Mouse (Mus musculus): ENCODE measurements at regions not wholly inside any gene's neighbourhood (a gene's known extent, or its start where the extent isn't known, plus 50 kb on each side); places are given as distances from the start of the nearest gene placed in this dataset.

GRCm38 (mm10) chr17:85932360-85933132 is 212.4 kb downstream of the Srbd1 start:
- 83% methylated on average over 30 of the region's 30 CpGs for WGBS
- no peak overlapping the region for H3K27ac ChIP-seq
- H3K36me3 ChIP-seq: no peaks in the 10 kb centered on the region
- no peaks in the 10 kb centered on the region for H3K9me3 ChIP-seq
- peaks cover 14% of the 10 kb centered on the region for H3K4me1 ChIP-seq (replicated peaks)
- no peak overlapping the region for H3K4me2 ChIP-seq
- no peak overlapping the region for H3K4me3 ChIP-seq
- peaks cover 8% of the 10 kb centered on the region; the same call in 1 of the 2 replicates for H3K27me3 ChIP-seq
- ATAC-seq (ENCODE audit: low FRiP score): no peak
- no peak overlapping the region for H3K9ac ChIP-seq

GRCm38 (mm10) chr17:85931955-85932354 is 213.0 kb downstream of the Srbd1 start:
- Histone ChIP-seq H3K9me3 (no peaks in the 10 kb centered on the region), H3K4me3 (no peak overlapping the region), H3K27me3 (peaks cover 9% of the 10 kb centered on the region; the same call in 1 of the 2 replicates), H3K4me2 (no peak overlapping the region), H3K9ac (no peak overlapping the region), H3K36me3 (no peaks in the 10 kb centered on the region), H3K27ac (no peak overlapping the region), H3K4me1 (replicated peaks) (peaks cover 14% of the 10 kb centered on the region)
- 82% methylated on average over 10 of the region's 10 CpGs for WGBS
- no peak for ATAC-seq (ENCODE audit: low FRiP score)

- Histone ChIP-seq H3K9me3 (no peaks in the 10 kb centered on the region), H3K4me2 (no peak overlapping the region), H3K9ac (no peak overlapping the region), H3K36me3 (no peaks in the 10 kb centered on the region), H3K27me3 (peaks cover 9% of the 10 kb centered on the region; the same call in 1 of the 2 replicates), H3K4me1 (replicated peaks) (peaks cover 13% of the 10 kb centered on the region), H3K4me3 (no peak overlapping the region), H3K27ac (no peak overlapping the region)
- no peak for ATAC-seq (ENCODE audit: low FRiP score)
- 82% methylated on average over 5 of the region's 5 CpGs for WGBS
These were observed 214.2 kb downstream of the Srbd1 start for GRCm38 (mm10) chr17:85930789-85931188.

- H3K4me2 ChIP-seq: no peak overlapping the region
- no peak overlapping the region for H3K9ac ChIP-seq
- H3K27me3 ChIP-seq: peaks cover 9% of the 10 kb centered on the region; the same call in 1 of the 2 replicates
- 90% methylated on average over 3 of the region's 3 CpGs for WGBS
- H3K9me3 ChIP-seq: no peaks in the 10 kb centered on the region
- peaks cover 8% of the 10 kb centered on the region for H3K4me1 ChIP-seq (replicated peaks)
- H3K27ac ChIP-seq: no peak overlapping the region
- no peak for ATAC-seq (ENCODE audit: low FRiP score)
- no peaks in the 10 kb centered on the region for H3K36me3 ChIP-seq
- no peak overlapping the region for H3K4me3 ChIP-seq
These were observed 214.6 kb downstream of the Srbd1 start for GRCm38 (mm10) chr17:85930331-85930730.

GRCm38 (mm10) chr17:85929699-85930286 is 215.2 kb downstream of the Srbd1 start:
- no peaks in the 10 kb centered on the region for H3K36me3 ChIP-seq
- no peaks in the 10 kb centered on the region for H3K9me3 ChIP-seq
- no peak overlapping the region for H3K4me2 ChIP-seq
- no peak overlapping the region for H3K27ac ChIP-seq
- H3K9ac ChIP-seq: no peak overlapping the region
- no peak for ATAC-seq (ENCODE audit: low FRiP score)
- no peak overlapping the region for H3K4me3 ChIP-seq
- 91% methylated on average over 12 of the region's 12 CpGs for WGBS
- peaks cover 9% of the 10 kb centered on the region; the same call in 1 of the 2 replicates for H3K27me3 ChIP-seq
- H3K4me1 ChIP-seq (replicated peaks): peaks cover 5% of the 10 kb centered on the region; the same call in 1 of the 2 replicates

GRCm38 (mm10) chr17:85928543-85928942 is 216.4 kb downstream of the Srbd1 start:
- WGBS: 14% methylated on average over 2 of the region's 2 CpGs
- Histone ChIP-seq H3K9ac (no peak overlapping the region), H3K9me3 (no peaks in the 10 kb centered on the region), H3K4me1 (replicated peaks) (peaks cover 5% of the 10 kb centered on the region), H3K36me3 (no peaks in the 10 kb centered on the region), H3K27ac (no peak overlapping the region), H3K27me3 (peaks cover 9% of the 10 kb centered on the region; the same call in 1 of the 2 replicates), H3K4me2 (no peak overlapping the region), H3K4me3 (no peak overlapping the region)
- no peak for ATAC-seq (ENCODE audit: low FRiP score)

- no peak for ATAC-seq (ENCODE audit: low FRiP score)
- Histone ChIP-seq H3K27ac (no peak overlapping the region), H3K36me3 (no peaks in the 10 kb centered on the region), H3K27me3 (0 out of 2 replicates have a peak, but pooled peaks cover 9% of the 10 kb centered on the region), H3K4me1 (replicated peaks) (peaks cover 5% of the 10 kb centered on the region; the same call in 1 of the 2 replicates), H3K9ac (no peak overlapping the region), H3K9me3 (no peaks in the 10 kb centered on the region), H3K4me2 (no peak overlapping the region), H3K4me3 (no peak overlapping the region)
- WGBS: 66% methylated on average over 9 of the region's 9 CpGs
These were observed 217.7 kb downstream of the Srbd1 start for GRCm38 (mm10) chr17:85927261-85927660.

GRCm38 (mm10) chr17:85926044-85926443 is 218.9 kb downstream of the Srbd1 start:
- Histone ChIP-seq H3K4me2 (no peak overlapping the region), H3K9ac (no peak overlapping the region), H3K4me3 (no peak overlapping the region), H3K27ac (no peak overlapping the region), H3K27me3 (0 out of 2 replicates have a peak, but pooled peaks cover 3% of the 10 kb centered on the region), H3K9me3 (no peaks in the 10 kb centered on the region), H3K36me3 (no peaks in the 10 kb centered on the region), H3K4me1 (replicated peaks) (peaks cover 5% of the 10 kb centered on the region; the same call in 1 of the 2 replicates)
- WGBS: 91% methylated on average over 4 of the region's 4 CpGs
- no peak for ATAC-seq (ENCODE audit: low FRiP score)

GRCm38 (mm10) chr17:85921219-85921673 is 223.7 kb downstream of the Srbd1 start:
- WGBS: 74% methylated on average over 8 of the region's 8 CpGs
- no peak for ATAC-seq (ENCODE audit: low FRiP score)
- no peaks in the 10 kb centered on the region for H3K36me3 ChIP-seq

GRCm38 (mm10) chr17:85919868-85920267 is 225.1 kb downstream of the Srbd1 start:
- ATAC-seq (ENCODE audit: low FRiP score): no peak
- no peak overlapping the region for H3K27ac ChIP-seq
- H3K4me2 ChIP-seq: no peak overlapping the region
- no peaks in the 10 kb centered on the region for H3K36me3 ChIP-seq
- no peak overlapping the region for H3K9ac ChIP-seq
- peaks cover 6% of the 10 kb centered on the region; the same call in 1 of the 2 replicates for H3K27me3 ChIP-seq
- no peaks in the 10 kb centered on the region for H3K9me3 ChIP-seq
- WGBS: 91% methylated on average over 7 of the region's 7 CpGs
- H3K4me3 ChIP-seq: no peak overlapping the region
- H3K4me1 ChIP-seq (replicated peaks): no peaks in the 10 kb centered on the region; the same call in 1 of the 2 replicates

More at GRCm38 (mm10) chr17:85921219-85921673, 223.7 kb downstream of the Srbd1 start:
- Histone ChIP-seq H3K27ac (no peak overlapping the region), H3K9ac (no peak overlapping the region), H3K4me1 (replicated peaks) (no peaks in the 10 kb centered on the region; the same call in 1 of the 2 replicates), H3K9me3 (no peaks in the 10 kb centered on the region), H3K27me3 (0 out of 2 replicates have a peak, but pooled peaks cover 3% of the 10 kb centered on the region), H3K4me2 (no peak overlapping the region), H3K4me3 (no peak overlapping the region)

GRCm38 (mm10) chr17:85915870-85916269 is 227.8 kb upstream of the Six2 start:
- H3K9me3 ChIP-seq: no peaks in the 10 kb centered on the region
- H3K36me3 ChIP-seq: no peaks in the 10 kb centered on the region
- H3K4me2 ChIP-seq: no peak overlapping the region
- peaks cover 6% of the 10 kb centered on the region; the same call in 1 of the 2 replicates for H3K27me3 ChIP-seq
- no peak overlapping the region for H3K27ac ChIP-seq
- no peak overlapping the region for H3K4me3 ChIP-seq
- no peak overlapping the region for H3K9ac ChIP-seq
- no peaks in the 10 kb centered on the region for H3K4me1 ChIP-seq (replicated peaks)
- no peak for ATAC-seq (ENCODE audit: low FRiP score)
- 81% methylated on average over 3 of the region's 3 CpGs for WGBS

- no peak overlapping the region for H3K27ac ChIP-seq
- H3K4me1 ChIP-seq (replicated peaks): no peaks in the 10 kb centered on the region
- 59% methylated on average over 6 of the region's 6 CpGs for WGBS
- no peak overlapping the region for H3K9ac ChIP-seq
- H3K4me2 ChIP-seq: no peak overlapping the region
- H3K9me3 ChIP-seq: no peaks in the 10 kb centered on the region
- H3K27me3 ChIP-seq: peaks cover 6% of the 10 kb centered on the region; the same call in 1 of the 2 replicates
- no peak overlapping the region for H3K4me3 ChIP-seq
- ATAC-seq (ENCODE audit: low FRiP score): no peak
- no peaks in the 10 kb centered on the region for H3K36me3 ChIP-seq
These were observed 226.0 kb upstream of the Six2 start for GRCm38 (mm10) chr17:85914062-85914461.

Data from hindbrain, embryonic 13.5 days (tissue).